Mouse (Mus musculus) intestine, postnatal 0 days (tissue): ENCODE results near the gene Grm4. TPM values are rescaled to one million over a fixed set of nuclear protein-coding genes. Genes with fewer than 3 reads are reported as not detected.
A peak's percentile ranks its signal among the peaks of the same experiment; 100 is the strongest.

Experiments
- ATAC-seq: fragments of 200-750 bp; cut with Nextera tagmentation; 2 replicates; pipeline ENCODE4 v1.8.0; 2017; ENCODE audit warnings: mild to moderate bottlenecking, moderate TSS enrichment, moderate library complexity
- H3K27ac ChIP-seq: fragments of 300-500 bp; sonication (generic); 2 replicates; pipeline ENCODE4 v1.5.1; 2014; ENCODE audit warnings: mild to moderate bottlenecking, low read depth, low read length, moderate library complexity
- H3K27me3 ChIP-seq: fragments of 300-500 bp; sonication (generic); replicated peaks from 2 replicates; pipeline ENCODE4 v1.6.1; 2014; ENCODE audit warnings: low read length, mixed read lengths; ENCODE audit not compliant: control insufficient read depth, insufficient read depth
- H3K36me3 ChIP-seq: fragments of 300-500 bp; sonication (generic); 2 replicates; pipeline ENCODE4 v1.6.1; 2014; ENCODE audit warnings: mild to moderate bottlenecking, moderate library complexity; ENCODE audit not compliant: control insufficient read depth, insufficient read depth
- H3K4me1 ChIP-seq: fragments of 300-500 bp; sonication (generic); replicated peaks from 2 replicates; pipeline ENCODE4 v1.6.1; 2014; ENCODE audit warnings: antibody characterized with exemption, low read length, mixed read lengths; ENCODE audit not compliant: control insufficient read depth, insufficient read depth
- H3K4me2 ChIP-seq: fragments of 300-500 bp; sonication (generic); replicated peaks from 2 replicates; pipeline ENCODE4 v1.6.1; 2014; ENCODE audit warnings: low read depth, mild to moderate bottlenecking, moderate library complexity
- H3K4me3 ChIP-seq: fragments of 300-500 bp; sonication (generic); 2 replicates; pipeline ENCODE4 v1.5.1; 2014; ENCODE audit warnings: low read depth, low read length
- H3K9ac ChIP-seq: fragments of 300-500 bp; sonication (generic); 2 replicates; pipeline ENCODE4 v1.6.1; 2014; ENCODE audit warnings: mild to moderate bottlenecking, low read depth, low read length
- H3K9me3 ChIP-seq: fragments of 300-500 bp; sonication (generic); 2 replicates; pipeline ENCODE4 v1.6.1; 2016; ENCODE audit warnings: mixed run types; ENCODE audit not compliant: control insufficient read depth
- CTCF ChIP-seq: sonication (generic); IDR thresholded peaks from 2 replicates; pipeline ENCODE4 v1.5.1; 2016; ENCODE audit warnings: low read depth, mild to moderate bottlenecking, control low read depth, antibody characterized with exemption, moderate library complexity
- WGBS: fragments of 180-500 bp; shearing (Covaris S2); extraction: QIAGEN DNeasy Blood & Tissue Kit; methylation state at CpG from one replicate; pipeline ENCODE4 v1.1.7; 2014; 5-methylcytosine and 5-hydroxymethylcytosine counted together
- polyA plus RNA-seq: library from polyadenylated mRNA; unstranded; fragments of >200 nt; fragmentation: Nextera tagmentation; extraction: Ambion mirVana; gene quantifications from 2 replicates; pipeline ENCODE4 v1.2.1, GENCODE M21; 2015

Grm4 gene
- polyA plus RNA-seq, 1 experiment from 2014 or later, result 0.47 TPM

DNA sequence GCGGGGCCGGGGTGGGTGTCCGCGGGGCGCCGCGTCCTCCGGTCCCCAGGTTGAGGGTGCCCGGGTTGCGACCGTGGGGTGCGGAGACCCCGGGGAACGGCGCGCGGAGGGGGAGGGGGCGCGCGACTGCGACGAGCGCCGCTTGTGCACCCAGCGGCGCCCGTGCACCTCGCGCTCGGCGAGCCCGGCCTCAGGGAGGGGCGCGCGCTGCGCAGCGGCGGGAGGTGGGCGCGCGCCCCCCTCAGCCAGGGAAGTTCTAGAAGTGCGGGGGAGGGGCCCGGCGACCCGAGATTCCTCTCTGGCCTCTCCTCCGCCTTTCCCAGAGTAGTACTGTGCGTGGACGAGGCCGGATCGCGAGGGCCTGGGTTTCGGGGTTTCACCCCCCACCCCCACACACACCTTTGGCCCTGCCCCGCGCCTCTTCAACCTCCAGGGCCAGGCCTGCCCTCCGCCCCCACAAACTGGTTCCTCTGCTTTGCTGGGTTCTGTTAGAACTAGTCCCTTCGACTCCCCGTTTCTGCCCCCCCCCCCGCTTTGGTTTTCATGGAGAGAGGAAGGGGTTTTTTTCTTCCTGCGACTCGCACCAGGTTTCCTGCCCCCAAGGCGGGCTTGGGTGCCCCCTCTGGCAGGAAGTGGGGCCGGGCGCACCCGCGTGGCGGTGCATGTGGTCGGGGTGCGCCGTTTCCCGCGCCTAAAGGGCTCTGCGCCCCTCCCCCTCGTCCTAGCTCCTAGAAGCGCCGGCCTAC, 36.2 kb upstream of the Grm4 start:
- TF ChIP-seq CTCF, result peak; percentile 35

DNA sequence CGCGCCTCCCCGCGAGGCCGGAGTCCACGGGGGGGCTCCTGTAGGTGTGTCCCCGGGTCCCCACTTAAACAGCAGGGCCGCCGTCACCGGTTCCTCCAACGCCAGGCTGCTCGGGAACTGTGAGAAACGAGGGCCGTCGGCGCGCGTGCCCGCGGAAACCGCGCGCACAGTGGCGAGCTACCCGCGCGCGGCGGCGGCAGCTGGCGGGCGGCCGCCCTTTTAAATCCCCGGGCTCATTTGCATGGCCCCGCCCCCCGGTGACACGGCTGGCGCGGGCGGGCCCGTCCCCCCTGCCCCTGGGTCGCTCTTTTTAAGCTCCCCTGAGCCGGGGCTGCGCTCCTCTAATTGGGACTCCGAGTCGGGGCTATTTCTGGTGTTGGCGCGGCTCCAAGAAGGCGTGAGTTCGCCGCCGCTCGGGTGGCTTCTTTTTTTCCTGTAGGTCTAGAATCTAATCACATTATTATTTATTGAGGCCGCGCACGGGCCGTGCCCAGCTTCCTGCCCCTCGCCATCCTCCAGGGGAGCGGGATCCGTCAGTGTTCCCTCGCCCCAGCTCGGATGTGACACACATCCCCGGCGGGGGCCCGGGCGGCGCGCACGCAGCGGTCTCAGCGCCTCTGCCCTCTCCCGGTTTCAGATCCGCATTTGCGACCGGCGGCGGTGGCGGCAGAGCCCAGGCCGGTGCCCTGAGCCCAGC, 35.3 kb upstream of the Grm4 start, which contains the start of gene Hmga1:
Gene Hmga1, plus strand, starts transcription at position 183 of the 697 bp plus-strand sequence.
- ATAC-seq, result peak; percentile 67
- Histone ChIP-seq H3K27me3 (no peaks in the 10 kb centered on the region), H3K27ac (peak within 1 kb of the TSS; percentile 91), H3K9ac (peak within 1 kb of the TSS; percentile 81), H3K4me3 (peak within 1 kb of the TSS; percentile 80), H3K4me2 (peak within 1 kb of the TSS; percentile 93), H3K9me3 (no peaks in the 10 kb centered on the region), H3K36me3 (no peaks in the 10 kb centered on the region; the same call in 1 of the 2 replicates), H3K4me1 (0 out of 2 replicates have a peak, but pooled peaks cover 3% of the 10 kb centered on the region)
- TF ChIP-seq CTCF, result no peak
- WGBS, result under 1% methylated on average over 72 of the region's 79 CpGs

More for the DNA sequence above, 36.2 kb upstream of the Grm4 start:
- peak overlapping the region; percentile 80 for H3K4me3 ChIP-seq
- H3K4me1 ChIP-seq, result peaks cover 3% of the 10 kb centered on the region; the same call in 1 of the 2 replicates
- peak overlapping the region; percentile 81 for H3K9ac ChIP-seq
- H3K36me3 ChIP-seq, result no peaks in the 10 kb centered on the region; the same call in 1 of the 2 replicates
- H3K9me3 ChIP-seq, result no peaks in the 10 kb centered on the region
- no peaks in the 10 kb centered on the region for H3K27me3 ChIP-seq
- H3K27ac ChIP-seq, result peak overlapping the region; percentile 91
- 1% methylated on average over 36 of the region's 75 CpGs for WGBS
- peak overlapping the region; percentile 93 for H3K4me2 ChIP-seq
- ATAC-seq, result peak; percentile 12; the same call in 1 of the 2 replicates

DNA sequence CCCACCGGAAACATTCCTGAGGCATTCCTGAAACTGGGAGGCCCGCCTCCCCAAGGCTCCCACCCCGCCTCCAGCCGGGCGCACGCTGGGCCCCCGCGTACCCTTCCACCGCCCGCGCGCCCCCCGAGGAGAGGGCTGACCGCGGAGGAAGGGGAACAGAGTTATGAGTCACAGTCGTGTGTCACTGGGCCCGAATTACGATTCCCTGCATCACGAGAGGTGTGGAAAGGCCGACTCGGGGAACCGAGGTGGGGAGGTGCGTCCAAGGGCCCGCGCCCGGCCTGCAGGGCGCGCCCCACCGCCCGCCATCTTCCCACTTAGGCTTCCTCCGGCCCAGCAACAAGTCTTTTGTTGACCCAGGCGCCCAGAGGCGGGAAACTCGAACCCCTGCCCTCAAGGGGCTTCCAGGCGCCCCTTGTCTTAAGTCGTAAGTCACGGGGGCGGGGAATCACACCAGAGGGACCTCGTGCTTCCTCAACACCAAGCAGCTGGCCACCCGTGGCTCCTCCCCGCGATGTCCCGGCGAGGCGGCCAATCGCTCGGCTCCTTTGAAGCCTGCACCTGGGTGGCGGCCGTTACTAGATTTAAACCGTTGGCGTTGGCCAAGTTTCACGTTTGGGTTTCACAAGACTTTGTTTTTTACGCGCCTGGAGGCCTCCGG, 34.4 kb upstream of the Grm4 start:
- H3K27me3 ChIP-seq, result no peaks in the 10 kb centered on the region
- peak overlapping the region; percentile 91 for H3K27ac ChIP-seq
- H3K36me3 ChIP-seq, result no peaks in the 10 kb centered on the region; the same call in 1 of the 2 replicates
- no peaks in the 10 kb centered on the region for H3K9me3 ChIP-seq
- peak overlapping the region; percentile 81 for H3K9ac ChIP-seq
- H3K4me2 ChIP-seq, result peak overlapping the region; percentile 93
- ATAC-seq, result peak; percentile 75
- peak overlapping the region; percentile 80 for H3K4me3 ChIP-seq
- 0% methylated on average over 49 of the region's 55 CpGs for WGBS
- 0 out of 2 replicates have a peak, but pooled peaks cover 3% of the 10 kb centered on the region for H3K4me1 ChIP-seq
- TF ChIP-seq CTCF, result peak; percentile 26

GRCm38 (mm10) chr17:27555075-27555511, 33.9 kb upstream of the Grm4 start:
- 4% methylated on average over 28 of the region's 39 CpGs for WGBS
- peak overlapping the region; percentile 80 for H3K4me3 ChIP-seq
- no peaks in the 10 kb centered on the region; the same call in 1 of the 2 replicates for H3K36me3 ChIP-seq
- H3K4me2 ChIP-seq, result peak overlapping the region; percentile 93
- no peaks in the 10 kb centered on the region for H3K9me3 ChIP-seq
- TF ChIP-seq CTCF, result no peak
- H3K27me3 ChIP-seq, result no peaks in the 10 kb centered on the region
- H3K9ac ChIP-seq, result peak overlapping the region; percentile 81
- H3K27ac ChIP-seq, result peak overlapping the region; percentile 91
- 0 out of 2 replicates have a peak, but pooled peaks cover 3% of the 10 kb centered on the region for H3K4me1 ChIP-seq
- ATAC-seq, result peak; percentile 19

DNA sequence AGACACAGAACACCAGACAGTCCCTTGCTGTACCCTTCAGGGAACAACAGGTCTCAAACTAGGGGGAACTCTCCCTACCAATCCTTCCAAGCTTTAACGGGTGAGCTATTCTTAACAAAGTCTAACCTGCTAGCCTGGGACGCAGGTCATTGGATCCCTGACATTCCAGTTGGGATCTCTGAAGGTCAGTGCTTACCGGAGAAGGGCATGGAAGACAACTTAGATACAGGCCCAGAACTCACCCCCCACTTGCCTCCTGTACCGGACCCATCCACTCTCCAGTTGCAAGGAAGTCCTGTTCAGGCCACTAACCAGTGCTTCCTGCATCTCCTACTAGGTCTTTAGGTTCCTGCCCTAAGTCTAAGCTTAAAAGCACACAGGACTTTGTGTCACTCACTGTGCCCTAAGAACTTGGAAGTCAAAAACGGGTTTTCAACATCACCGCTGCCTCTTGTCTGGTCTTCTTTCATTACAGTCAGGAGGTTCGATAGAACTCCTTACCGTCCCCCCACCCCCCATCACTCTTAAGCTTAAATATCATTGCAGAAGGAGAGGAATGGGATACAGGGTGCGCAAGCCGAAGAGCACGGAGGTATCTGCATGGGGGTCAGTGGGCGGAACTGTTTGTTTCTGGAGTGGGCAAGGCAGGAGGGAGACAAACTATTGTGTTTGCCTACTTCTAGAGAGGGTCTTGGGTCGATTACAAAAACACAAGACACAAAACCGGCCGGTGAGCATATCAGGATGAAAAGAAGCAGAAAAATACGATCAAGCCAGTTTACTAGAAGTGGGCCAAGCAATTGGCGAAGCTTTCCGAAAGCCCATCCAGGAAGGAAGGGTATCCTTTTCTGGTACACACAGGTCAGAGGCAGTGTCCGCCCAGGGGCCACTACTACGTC, 33.1 kb upstream of the Grm4 start:
- no peak for ATAC-seq
- Histone ChIP-seq H3K4me1 (0 out of 2 replicates have a peak, but pooled peaks cover 3% of the 10 kb centered on the region), H3K4me3 (peak overlapping the region; percentile 80; the same call in 1 of the 2 replicates), H3K4me2 (peak overlapping the region; percentile 93), H3K27me3 (no peaks in the 10 kb centered on the region), H3K9ac (peak overlapping the region; percentile 81; the same call in 1 of the 2 replicates), H3K9me3 (no peaks in the 10 kb centered on the region), H3K36me3 (no peaks in the 10 kb centered on the region; the same call in 1 of the 2 replicates), H3K27ac (peak overlapping the region; percentile 91; the same call in 1 of the 2 replicates)
- 59% methylated on average over 20 of the region's 20 CpGs for WGBS
- TF ChIP-seq CTCF, result no peak
